Mouse (Mus musculus): Measurements from ENCODE around the gene Slc7a8.

Slc7a8 gene

DNA sequence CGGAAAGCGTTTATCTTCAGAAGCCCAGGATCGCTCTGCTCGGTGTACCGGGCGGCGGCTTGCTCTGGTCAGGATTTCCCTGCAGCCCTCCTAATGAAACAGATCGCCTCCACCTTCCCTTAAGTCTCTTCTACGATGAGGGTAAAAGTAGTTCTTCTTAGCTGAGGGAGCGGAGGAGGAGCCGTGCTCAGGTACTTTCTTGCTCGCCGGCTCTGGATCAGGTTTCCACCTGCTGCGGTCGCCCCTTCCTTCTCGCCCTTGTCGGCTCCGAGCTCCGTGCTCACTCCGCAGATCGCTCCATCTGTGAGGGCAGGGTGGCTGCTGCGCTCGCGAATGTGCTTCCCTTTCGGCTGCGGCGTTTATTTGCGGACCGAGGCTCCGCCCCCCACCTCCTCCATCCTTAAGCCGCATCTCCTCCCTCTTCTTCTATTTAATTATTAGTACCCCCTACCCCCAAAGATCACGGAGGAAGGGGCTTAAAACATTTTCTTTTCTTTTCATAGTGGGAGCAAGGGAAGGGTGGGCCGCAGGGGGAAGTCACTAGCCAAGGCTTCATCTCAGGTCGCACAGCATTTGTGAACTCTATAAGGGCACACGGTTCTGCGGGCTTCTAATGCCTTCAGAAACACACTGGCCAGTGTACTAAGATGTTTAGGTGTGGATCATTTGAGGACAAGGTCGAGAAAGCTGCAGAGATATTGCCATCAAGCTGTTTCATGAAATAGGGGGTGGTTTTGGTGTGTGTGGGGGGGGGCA, at the start of gene Slc7a8:
TSS of gene Slc7a8 (minus strand) at position 337 of the 756 bp plus-strand sequence.
- DNase-seq, result peak; percentile 55

DNA sequence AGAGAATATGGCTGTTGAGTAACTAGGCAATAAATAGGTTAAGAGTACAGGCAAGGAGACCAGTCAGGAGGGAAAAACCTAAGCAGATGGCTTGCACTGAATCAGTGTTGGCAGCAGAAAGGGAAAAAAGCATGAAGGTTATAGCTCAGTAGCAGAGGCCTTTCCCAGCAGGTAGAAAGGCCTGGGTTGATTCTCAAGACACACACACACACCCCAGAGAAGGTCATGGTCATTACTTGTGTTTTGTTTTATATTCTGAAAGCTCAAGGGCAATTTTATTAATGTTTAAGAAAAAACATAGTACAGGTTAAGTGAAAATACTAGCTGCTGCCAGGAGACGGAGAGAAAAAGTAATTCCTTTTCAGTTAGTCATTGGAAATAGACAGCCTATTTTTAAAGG, 42.0 kb upstream of the Slc7a8 start:
- DNase-seq, result no peak

DNA sequence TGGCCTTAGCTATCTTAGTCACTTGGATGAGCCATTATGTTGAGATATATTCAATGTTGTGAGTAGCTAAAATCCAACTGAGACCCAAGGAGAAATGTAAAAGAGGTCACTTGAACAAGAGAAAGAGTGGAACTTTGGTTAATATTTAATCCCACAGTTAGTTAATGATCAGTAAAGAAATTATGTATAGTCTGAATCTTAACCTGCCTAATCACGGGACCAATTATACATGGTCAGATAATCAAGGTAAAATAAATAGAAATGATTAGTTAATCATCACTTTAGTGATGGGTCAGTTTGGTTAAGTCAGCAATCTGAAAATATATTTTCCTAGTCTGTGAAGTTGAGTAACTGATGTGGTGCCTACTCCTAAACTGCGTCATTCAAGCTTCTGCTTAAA, 40.6 kb upstream of the Slc7a8 start:
- no peak for DNase-seq

DNA sequence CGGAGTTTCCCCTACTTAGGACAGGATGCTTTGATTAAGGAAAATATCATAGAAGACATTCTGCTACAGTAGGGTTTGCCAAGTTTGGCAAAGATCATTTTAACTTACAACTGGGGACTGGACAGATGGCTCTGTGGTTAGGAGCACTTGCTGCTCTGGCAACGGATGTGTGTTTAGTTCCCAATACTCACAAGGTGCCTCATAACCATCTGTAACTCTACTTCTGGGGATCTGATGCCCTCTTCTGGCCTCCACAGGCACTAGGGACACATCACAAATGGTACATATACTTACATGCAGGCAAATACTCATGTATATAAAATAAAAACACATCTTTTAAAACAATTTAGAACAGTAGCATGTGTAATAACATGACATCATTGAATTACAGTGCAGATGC, 36.0 kb upstream of the Slc7a8 start:
- DNase-seq, result peak; percentile 30

DNA sequence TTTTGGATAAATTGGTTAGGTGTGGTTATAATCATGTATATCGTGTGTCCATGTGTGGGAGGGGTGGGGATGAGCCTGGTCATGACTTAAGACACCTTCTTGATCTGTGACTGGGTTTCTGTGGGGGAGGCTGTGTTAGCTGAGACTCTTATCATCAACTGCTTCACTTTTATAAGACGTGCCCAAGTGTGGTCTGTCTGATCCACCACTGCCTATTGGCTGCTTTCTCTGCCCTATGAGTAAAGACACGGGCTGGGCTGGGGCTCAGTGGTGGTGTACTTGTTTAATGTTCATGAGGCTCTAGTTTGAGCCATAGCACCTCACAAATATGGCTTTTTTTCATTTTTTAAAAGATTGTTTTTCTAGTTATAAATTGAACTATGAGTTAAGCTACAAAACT, 34.0 kb upstream of the Slc7a8 start:
- no peak for DNase-seq

DNA sequence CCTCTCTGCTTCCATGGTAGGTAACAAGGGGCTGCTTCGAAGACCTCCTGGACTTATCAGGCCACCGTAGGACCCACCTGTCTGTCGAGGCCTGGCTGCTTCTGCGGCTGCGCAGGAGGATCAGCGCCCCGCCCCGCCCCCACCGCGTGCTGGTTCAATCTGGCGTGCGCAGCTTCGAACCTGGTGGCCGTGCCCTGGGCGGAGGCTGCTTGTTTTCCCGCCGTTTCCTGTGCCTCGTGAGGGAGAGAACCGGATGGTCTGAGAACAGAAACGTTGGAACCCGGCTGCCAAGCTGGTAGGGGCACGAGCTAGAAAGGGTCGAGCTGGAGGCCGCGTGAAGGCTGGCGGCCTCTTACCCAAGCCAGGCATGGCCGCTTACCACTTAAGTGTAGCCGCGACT, 32.2 kb upstream of the Slc7a8 start, which contains the start of gene Rnf212b:
TSS of gene Rnf212b (plus strand) at position 151 of the 400 bp plus-strand sequence.
- no peak for DNase-seq

DNA sequence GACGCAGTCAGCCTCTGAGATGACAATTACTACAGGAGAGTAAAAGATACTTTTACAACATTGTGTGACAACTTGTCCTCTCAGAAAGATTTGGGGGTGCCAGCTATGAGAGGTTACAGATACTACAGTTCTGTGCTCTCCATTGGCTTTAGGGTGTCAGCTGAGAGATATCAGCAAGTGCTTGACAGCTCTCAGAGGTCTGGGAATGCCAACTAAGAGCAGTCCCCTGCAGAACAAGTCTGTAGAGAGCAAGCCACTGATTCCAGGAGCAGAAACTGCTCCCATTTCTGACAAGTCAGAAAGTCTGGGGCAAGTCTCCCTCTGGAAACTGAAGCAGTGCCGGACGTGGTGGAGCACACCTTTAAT, 27.9 kb upstream of the Slc7a8 start:
- DNase-seq, result no peak

DNA sequence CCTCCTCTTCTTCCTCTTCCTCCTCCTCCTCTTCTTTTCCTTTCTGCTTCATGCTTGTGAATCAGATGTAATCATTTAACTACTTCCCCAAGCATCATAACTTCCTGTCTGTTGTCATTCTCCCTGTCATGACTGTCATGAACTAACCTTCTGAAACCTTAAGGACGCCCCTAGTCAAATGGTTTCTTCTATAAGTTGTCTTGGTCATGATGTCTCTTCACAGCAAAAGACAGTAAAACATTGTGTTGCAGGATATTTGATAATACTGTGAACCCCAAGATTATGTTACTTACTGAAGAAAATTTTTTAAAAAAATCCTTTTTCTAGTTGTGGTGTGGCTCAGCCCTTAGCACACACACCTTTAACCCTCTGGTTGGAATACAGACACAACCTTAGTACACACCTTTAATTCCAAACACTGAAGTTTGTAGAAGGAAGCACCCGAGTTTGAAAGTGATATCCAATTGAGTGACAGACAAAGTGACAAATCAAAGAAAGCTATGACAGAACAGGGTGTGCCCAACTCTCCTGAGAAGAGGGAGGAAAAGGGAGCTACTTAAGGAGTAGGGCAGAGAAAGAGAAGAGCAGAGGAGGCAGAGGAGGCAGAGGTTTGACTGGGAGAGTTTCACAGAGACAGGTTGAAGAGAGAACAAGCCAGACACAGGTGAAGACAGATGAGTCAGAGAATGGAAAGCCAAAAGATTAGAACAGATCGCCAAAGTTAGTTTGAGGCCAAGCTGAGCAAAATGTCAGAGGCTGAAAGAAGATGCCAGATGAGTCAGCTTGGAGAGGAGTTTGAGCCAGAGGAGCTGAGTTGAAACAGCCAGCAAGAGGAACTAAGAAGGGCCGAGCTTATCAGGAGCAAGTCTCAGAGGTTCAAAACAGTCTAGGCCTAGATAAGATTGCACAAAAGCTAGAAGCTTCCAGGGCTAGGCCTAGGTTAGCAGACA, 27.2 kb upstream of the Slc7a8 start:
- DNase-seq, result peak; percentile 12

DNA sequence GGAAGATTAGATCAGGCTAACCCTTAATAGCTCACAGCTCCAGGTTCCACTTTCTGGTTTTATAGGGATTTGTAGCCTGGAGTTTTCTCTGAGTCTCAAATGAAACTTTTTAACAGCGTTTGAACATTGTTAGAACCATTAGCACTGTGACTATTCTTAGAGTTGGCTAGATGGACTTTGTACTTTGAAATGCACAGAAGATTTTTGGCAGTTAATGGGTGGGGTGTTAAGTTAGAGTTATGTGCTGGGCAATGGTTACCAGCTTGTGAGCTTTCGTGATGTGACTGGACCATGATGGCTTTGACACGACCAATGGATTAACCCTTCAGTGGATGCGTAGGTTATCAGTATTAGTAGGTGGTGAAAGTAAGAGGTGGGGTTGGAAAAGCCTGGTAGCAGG, 24.4 kb upstream of the Slc7a8 start:
- DNase-seq, result no peak

DNA sequence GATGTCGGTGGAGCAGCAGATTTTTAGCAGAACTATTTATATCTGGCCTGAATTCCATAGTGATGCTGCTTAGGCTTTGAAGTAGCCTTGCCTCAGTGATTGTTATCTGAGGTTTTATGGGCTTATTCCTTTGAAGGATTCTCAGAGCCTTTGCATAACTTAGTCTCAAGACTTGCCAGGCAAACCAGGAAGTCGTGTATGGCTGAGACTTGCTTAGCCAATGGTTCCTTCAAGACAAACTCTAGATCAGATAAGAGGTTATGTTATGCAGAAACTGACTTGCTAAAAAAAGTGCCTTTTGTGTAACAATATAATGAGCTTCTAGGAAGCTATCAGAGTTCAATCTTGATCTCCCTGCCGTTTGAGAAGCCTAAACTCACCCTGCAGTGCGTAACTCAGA, 20.7 kb upstream of the Slc7a8 start:
- no peak for DNase-seq

DNA sequence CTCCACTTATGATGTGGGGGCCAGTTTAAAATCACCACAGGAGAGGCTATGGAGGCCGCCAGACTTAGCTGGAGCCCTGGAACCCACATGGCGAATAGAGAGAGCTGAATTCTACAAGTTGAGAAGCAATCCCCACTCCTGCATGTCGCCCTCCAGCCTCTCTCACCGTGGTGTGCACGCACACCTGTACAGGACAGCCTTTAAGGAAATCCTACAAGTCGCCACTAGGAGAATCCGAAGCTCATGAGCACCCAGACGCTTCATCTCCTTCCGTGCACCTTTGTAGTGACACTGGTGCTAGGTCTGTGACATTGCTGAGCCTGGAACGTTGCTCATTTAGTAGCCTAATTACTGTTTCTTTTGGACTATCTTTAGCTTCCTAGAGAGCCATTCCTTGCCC, 17.9 kb upstream of the Slc7a8 start:
- DNase-seq, result no peak

DNA sequence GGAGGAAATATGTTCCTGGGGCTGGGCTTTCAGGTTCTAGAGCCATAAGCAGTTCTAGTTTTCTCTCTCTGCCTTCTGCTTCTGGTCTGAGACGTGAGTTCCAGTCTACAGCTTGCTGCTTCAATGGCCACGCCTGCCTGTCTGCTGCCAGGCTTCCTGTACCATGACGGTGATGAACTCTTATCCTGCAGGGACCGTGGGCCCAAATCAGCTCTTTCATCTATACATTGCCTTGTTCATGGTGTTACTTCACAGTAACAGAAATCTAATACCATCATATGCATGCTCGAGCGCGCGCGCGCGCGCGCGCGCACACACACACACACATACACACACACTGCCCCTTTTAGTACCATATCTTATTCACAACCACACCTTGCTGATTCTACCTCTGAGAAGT, 15.0 kb upstream of the Slc7a8 start:
- no peak for DNase-seq

DNA sequence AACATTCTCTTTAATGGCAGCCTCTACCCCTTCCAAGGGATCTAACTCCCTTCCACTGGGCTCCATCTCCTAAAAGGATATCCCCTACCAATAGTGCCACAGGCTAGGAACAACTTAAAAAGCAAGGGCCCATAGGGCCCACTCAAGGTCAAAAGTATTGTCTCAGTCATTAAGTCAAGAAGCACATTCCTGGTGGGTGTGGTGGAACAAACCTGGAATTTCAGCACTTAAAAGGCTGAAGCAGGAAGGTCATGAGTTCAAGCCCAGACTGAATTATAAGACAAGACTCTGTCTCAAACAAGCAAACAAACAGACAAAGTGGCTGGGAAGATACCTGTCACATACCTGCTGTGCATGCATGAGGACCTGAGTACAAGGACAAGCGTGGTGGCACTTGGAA, 14.2 kb upstream of the Slc7a8 start:
- no peak for DNase-seq

DNA sequence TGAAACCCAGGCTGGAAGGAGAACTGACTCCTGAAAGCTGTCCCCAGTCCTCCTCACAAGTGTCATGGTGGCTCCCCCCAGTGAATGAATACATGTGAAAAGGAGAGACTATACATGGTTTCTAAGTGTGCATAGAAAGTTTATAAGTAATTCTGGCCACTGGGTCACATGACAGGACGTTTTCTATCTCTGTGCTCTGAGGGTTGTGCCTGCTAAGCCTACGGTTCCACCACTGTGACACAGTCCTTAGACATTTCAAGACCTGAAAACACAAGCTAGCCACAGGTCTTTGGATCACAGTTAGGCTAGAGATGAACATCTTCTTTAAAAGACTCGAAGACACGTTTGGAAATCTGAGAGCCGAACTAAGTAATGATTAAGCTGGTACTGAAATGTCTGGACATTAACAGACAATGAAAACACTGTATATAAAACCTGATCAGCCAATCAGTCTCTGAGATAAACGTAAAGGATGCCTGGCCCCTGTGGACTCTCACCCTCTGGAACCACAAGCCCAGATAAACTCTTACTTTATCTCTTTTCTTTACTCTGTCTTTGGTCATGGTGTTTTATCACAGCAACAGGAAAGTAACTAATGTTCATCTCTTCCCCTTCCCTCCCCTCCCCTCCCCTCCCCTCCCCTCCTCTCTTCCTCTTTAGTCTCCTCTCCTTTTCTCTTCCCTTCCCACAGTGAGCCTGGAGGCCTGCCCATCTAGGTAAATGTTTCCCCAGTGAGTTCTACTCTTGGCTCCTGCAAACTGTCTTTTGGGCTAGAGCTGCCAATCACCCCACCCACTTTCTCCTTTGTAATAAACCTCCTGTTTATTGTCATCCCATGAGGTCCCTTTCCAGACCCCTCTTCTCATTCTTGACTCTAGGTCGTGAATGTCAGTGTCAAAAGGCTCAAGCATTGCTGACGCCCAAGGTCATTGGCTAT, 12.4 kb upstream of the Slc7a8 start:
- no peak for DNase-seq

DNA sequence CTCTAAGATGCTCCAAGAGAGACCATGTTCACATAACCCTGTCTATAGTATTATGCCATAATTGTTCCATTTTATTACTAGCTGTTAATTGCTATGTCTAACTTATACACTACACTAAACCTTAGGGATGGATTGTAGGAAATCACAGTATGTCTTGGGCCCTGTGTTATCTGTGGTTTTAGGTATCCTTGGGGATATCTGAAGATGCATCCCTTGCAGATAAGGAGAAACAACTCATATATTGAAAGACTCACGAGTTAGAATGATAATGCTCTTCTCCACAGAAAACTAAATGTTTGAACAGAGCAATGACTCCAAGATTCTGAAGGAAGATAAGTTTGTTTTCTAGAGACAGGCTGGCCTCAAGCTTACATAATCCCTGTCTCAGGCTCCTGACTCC, 11.6 kb upstream of the Slc7a8 start:
- no peak for DNase-seq

DNA sequence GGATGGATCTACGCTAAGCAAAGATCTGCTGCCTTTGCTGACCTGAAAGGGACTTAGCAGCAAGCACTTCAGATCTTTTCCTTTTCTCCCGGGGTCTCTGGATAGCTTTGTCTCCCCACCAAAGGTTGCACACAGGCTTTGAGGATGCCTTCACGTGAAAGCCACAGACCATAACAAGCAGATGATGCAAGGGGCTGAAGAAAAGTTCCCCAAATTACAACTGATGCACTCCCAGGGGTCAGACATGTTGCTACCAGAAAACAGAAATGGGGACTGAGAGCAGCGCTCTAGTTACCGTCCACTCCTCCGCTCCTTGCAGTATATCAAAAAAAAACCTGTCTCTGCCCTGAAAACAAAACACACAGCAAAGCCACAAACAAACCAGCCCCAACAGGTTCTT, 10.4 kb upstream of the Slc7a8 start:
- no peak for DNase-seq

DNA sequence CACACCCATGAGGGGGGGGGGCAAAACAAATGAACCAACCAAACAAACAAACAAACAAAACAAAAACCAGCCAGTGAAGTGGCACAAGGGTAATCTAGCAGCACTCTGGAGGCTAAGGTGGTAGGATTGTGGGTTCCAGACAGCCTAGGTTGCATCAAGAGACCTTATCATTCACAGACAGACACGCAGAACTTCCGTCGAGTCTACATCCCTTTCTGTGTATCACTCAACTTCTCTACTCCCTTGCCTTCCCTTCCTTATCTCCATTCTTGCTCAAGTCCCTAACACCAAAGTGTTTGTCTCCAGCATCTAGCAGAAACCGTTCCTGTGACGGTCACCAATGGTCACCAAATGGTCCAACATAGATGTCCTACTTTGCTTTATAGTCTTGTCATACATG, 6.5 kb upstream of the Slc7a8 start:
- DNase-seq, result no peak

DNA sequence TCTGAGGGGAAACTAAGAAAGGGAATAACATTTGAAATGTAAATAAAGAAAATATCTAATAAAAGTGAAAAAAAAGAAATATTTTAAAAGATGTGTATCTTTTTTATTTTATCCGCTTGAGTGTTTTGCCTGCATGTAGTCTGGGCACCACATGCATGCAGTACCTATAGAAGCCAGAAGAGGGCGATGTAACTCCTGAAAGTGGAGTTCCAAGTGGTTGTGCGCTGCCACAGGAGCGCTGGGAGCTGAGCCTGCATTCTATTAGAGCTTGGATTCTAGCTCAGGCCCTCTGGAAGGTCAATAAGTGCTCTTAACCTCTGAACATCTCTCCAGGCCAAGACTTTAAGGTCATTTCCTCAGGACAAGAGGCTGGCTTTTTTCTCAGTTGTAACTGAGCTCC, 5.5 kb upstream of the Slc7a8 start:
- no peak for DNase-seq

DNA sequence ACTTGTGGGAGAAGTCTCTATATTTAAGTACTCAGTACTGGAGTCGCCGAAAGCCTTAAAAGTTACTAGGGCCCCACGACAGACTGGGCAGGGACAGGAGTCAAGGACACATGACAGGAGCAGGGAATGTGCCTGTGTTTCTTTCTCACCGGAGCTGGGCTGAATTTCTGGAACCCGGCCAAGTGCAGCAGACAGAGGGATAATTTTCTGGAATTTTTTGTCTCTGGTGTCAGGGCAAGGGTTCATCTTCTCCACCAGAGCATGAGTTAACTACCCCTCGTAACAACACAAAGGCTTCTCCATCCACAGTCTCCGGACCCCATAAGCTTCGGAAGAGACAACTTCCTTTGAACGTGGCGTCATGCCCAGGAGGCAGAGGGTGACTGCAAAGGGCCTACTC, 4.7 kb upstream of the Slc7a8 start:
- no peak for DNase-seq

DNA sequence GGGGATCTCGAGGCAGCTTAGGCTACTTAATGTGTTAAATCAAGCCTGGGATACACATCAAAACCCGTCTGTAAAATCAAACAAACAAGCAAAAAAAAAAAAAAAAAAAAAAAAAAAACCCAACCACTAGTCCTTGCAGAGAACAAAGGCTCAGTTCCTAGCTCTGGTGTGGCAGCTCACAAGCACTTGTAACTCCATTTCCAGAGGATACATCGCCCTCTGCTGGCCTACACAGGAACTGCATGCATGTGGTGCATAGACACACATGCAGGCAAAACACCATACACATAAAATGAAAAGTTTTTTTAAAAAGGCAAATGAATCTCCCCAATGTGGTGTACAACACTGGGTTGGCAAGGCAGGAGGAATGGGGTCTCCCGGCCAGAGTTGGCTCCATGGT, 4.2 kb upstream of the Slc7a8 start:
- peak; percentile 88 for DNase-seq

DNA sequence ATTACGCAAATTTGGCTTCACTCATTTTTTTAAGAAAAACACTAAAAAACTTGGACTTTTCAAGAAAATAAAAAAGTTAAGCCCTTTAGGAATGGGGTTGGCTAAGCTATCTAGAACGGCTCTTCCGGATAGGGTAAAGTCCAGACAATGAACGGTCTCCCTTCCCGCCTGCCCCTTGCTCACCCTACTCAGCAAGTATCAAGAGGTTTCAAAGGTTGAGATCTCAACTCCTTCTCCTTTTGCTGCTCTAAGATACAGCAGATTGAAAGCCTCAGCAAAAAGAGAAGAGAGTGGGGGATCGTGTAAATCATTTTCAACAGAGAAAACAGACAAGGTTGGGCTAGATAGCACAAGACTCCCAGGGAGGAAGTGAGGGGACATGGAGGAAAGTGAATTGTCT, 1.2 kb upstream of the Slc7a8 start:
- DNase-seq, result no peak

DNA sequence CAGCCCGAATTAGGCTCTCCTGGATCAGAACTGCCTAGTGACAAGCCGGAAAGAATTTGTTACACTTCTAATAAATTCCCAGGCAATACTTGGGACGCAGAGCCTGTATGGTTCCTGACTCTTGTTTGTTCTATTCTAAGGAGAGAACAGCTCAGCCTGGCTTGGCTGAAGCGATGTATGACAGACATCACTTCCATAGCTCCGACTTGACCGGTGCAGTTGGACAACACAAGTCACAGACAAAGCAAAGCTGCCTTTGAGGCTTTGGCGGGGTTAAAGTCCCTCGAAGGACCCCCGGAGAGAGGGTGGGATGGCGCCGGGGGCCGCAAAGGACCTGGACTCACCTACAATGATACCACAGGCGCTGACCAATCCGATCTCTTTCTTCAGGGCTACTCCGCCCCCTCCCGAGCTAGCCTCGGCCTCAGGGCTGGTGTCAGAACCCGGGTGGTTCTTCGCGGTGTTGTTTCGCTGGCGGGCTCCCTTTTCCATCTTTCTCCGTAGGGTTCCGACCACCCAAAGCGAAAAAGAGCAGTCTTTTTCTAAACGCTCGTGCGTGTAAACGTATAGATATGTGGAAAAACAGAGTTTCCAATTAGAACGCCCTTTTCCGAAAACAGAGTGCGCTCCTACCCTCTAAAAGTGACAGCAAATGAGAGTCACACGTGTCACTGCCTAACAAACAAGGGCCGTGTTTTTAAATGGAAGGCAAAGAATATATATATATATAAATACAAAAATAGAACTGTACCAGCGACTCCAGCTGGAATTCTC, 723 bp downstream of the Slc7a8 start:
- peak; percentile 59 for DNase-seq
